Mouse (Mus musculus) gastrocnemius, adult 18-20 months (tissue): ENCODE measurements around the gene Bri3. TPM values are rescaled to one million over a fixed set of nuclear protein-coding genes. Genes with fewer than 3 reads are reported as not detected.

Experiments
- DNase-seq: peaks from one replicate; pipeline ENCODE4 v3.0.0; 2021; ENCODE audit warnings: low spot score
- total RNA-seq, 2 experiments: library from RNA; stranded (reverse); gene quantifications; 2 replicates each; pipeline ENCODE4 v1.2.3; 2021

Bri3 gene
- total RNA-seq, 2 experiments from 2014 or later: 39.4 to 45.3 TPM

DNA sequence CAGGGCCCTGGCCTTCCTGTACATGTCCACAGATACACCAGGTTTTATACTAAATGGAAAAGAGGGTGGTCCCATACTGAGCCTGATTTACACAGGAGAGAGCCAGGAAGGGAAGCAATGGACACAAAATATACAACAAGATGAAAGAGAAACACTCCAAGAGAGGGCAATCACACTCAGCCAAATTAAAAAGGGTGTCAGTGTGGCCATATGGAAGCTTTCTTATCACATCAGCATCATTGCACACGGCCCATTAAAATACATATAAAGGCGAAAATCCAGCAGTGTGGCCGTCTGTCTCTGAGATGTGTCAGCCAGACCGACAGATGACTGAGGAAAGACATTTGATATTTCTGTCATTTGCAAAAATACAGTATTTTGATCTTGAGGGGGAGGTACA lies 168.5 kb downstream of the Bri3 start:
- no peak for DNase-seq

- no peak for DNase-seq
These were observed 174.2 kb downstream of the Bri3 start for GRCm38 (mm10) chr5:144418456-144418855.

- DNase-seq: no peak
These were observed 175.8 kb downstream of the Bri3 start for GRCm38 (mm10) chr5:144420001-144420400.

- DNase-seq: no peak
These were observed 182.5 kb downstream of the Bri3 start for GRCm38 (mm10) chr5:144426697-144427096.

- no peak for DNase-seq
These were observed 183.6 kb downstream of the Bri3 start for GRCm38 (mm10) chr5:144427861-144428260.

GRCm38 (mm10) chr5:144431481-144431880 lies 187.2 kb downstream of the Bri3 start:
- DNase-seq: no peak

GRCm38 (mm10) chr5:144439286-144440040 lies 195.2 kb downstream of the Bri3 start:
- no peak for DNase-seq

GRCm38 (mm10) chr5:144441831-144442271 lies 197.6 kb downstream of the Bri3 start:
- DNase-seq: no peak

DNA sequence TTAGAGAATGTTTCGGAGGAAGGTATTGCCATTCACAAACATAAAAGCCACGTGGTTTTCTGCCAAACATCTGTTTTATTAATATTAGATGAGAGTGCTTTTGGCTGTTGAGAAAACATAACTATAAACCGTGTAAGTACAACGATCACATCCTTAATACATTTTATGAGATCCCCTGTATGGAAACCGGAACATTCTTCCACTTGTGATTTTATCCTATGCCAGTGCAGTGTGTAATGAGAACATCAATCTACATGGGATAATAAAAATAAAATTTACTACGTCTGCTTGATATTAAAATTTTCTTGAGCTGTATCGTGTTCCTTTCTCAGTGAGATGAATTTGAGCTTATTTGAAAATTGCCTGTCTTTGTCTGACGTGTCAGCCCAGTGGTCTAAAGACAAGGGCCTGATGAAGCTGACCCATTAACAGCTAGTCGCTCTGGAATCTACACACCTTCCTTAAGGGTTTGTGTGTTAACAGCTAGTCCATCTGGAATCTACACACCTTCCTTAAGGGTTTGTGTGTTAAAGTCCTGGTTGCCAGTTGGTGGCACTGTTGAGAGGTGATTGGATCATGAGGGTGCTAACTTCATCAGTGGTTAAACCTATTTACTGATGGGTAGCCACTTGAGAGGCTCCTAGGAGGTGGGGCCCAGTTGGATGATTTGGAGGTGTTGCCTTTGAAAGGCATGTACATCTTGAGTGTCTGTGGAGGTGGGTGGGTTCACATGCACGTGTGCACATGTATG lies 202.4 kb downstream of the Bri3 start:
- DNase-seq: no peak

GRCm38 (mm10) chr5:144447226-144447616 lies 203.0 kb downstream of the Bri3 start:
- DNase-seq: no peak

DNA sequence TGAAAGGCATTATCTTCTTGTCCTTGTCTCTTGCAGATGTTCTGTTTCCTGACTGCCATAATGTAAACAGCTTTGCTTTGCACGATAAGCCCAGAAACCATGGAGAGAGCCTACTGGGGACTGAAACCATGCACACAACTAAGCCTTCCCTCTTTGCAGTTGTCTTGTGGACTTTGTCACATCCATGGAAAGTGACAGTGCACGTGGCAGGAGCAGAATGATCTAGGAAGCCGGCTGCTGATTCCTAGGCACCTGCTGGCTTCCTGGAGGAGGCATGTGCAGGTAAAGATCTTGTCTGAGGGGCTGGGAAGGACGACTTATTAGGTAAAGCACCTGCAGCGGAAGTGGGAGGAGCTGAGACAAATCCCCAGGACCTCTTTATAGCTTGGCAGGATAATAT lies 203.7 kb downstream of the Bri3 start:
- DNase-seq: no peak

- DNase-seq: no peak
These were observed 208.7 kb downstream of the Bri3 start for GRCm38 (mm10) chr5:144452776-144453455.

DNA sequence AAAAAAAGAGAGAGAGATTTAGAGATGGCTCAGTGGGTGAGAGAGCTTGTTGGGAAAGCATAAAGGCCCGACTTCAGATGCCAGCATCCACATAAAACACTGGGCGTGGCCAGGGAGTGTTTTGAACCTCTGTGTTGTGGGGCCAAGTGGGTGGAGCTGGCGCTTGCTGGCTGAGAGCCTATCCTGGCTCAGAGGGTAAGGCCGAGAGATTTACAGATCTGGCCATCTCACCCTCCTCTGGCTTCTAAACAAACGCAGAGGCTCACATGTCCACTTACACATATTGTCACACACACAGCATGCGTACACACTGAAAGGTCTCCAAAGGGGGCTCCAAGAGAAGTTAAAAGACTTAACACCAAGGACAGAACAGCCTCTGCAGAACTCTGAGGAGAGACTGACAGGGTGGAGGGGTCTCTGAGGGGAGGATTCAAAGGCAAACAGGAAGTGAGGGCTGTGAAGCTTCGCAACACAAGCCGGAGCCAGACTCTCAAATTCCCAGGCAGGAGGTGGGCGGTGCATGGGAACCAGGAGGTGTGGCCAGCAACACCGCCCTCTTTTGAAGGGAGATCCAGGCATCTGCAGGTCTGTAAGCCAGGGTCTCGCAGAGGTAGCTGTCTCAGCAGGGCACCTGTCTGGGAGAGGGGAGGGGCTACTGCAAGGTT lies 213.5 kb downstream of the Bri3 start:
- no peak for DNase-seq

DNA sequence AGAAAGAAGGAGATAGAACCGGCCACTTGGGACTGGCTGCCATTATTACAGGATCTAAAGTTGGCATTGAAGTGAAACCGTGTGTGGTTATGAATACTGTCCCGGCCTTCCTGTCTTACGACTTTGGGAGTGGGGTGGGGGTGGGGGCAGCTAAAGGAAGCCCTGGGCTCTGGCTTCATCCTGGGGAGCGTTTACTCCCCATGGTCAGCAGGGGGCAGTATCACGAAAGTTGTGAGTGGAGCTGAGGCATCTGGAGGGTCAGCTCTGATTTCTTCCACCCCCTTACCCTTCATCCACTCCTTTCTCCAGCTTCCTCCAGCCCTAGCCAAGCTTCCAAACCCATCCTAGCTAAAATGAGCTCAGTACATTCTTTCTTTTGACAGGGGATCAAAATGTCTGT lies 222.8 kb downstream of the Bri3 start:
- no peak for DNase-seq

GRCm38 (mm10) chr5:144473056-144473455 lies 228.8 kb downstream of the Bri3 start:
- DNase-seq: no peak

DNA sequence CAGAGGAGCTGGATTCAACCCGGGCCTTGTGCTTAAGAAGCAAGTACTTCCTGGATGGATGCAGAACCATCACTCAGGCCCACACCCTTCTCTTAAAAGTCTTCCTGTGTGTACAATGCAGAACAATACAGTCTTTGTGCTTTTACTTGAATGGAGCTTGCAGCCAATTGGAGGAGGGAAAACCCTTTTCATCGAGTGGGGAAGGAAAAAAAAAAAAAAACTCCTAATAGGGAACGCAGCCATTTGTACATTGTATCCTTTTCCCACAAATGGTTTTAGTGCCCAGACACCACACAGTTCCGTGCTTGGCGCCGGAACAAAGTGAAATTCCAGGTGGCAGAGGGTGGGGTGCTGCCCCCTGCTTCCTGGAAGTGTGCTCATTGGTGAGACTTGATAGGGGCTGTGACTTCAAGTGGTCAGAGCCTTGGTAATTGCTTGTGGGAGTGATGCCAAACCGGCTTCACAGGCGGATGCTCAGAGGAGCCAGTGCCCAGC lies 235.5 kb downstream of the Bri3 start:
- DNase-seq: no peak

DNA sequence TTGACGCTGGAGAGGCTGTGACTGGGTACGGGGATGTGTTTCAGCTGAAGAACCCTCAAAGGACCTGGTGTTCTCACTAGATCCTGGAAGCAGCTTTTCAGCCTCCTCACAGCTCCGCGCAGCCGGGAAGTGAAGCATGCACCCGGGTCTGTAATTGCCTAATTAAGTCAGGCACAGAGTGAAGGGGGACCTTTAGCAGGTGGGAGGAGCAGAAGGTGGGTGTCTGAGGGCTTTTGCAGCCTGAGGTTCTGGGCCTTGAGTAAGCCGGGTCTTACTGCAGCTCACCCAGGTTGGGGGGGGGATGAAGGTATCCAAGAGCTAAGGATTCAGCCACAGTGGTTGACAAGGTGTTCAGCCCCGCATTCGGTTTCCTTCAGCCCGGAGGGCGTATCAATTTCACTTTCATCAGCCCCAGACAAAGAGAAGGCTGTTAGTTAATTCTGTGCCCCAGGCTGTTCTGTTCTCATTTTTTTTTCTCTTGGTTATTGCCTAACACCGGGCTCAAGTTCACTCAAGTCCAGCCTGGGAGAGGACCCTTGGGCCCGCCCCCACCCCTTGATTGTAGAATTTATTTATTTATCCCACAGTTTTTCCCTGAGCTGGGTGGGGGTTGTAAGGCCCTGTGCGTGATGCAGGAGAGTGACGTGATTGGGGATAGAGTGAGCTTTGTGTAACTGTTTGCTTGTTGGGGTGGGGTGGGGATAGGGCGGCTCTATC lies 239.6 kb downstream of the Bri3 start:
- DNase-seq: no peak

DNA sequence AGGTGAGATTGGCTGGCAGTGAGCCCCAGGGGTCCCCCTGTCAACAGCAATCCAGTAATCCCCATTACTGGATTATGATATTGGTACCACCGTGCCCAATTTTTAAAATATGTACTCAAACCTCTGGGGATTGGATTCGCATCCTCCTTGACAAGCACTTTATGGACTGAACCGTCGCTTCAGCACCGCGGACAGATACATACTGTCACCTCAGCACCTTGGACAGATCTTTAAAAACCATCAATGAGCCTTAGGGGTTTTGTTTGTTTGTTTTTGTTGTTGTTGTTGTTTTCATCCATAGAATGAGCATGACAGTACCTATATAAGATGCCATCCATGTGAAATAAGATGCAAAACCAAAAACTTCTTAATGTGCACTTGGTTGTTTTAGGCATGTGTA lies 247.1 kb downstream of the Bri3 start:
- DNase-seq: no peak
